Mouse (Mus musculus) heart, adult 11 months (tissue): ENCODE data around the gene Atrnl1.

Source experiments
- DNase-seq: peaks from one replicate; pipeline ENCODE4 v3.0.0; 2022

The Atrnl1 gene

DNA sequence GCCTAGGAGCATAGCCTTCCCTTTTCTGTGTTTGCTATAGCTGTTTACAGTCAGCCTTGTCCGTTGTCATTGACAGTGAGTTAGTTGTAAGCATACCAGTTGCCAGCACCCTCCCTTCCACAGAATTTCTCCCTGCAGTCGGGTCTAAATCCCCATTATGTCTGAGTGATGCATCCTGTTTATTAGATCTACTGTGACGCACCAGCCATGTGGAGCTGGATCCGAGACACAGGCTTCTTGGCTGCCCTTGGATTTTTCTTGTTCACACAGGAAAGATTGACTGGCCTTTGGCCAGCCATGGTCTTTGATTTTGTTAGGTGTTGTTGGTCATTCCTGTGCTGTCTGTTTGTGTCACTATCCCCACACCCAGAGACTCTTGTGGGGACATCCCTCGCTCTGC is 102.3 kb downstream of the Atrnl1 start:
- DNase-seq: peak; percentile 89

DNA sequence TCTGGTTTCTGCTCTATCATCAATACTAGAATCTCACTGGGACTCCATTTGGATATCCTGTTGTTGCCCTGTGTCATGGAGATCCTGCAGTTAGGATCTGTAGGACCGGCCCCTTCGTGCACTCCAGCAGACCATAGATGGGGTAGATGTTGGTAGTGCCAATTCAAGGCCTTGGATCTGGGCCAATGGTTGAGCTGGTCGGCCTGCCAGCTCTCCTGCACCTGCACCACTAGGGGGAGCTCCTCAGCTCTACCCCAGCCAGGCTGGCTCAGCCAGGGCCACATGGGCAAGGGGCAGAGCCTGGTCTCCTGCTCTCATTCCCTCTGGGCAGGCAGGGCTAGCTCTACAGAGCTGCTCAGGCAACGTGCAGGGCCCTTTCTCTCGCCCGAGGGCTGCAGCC is 114.1 kb downstream of the Atrnl1 start:
- DNase-seq: peak; percentile 88

DNA sequence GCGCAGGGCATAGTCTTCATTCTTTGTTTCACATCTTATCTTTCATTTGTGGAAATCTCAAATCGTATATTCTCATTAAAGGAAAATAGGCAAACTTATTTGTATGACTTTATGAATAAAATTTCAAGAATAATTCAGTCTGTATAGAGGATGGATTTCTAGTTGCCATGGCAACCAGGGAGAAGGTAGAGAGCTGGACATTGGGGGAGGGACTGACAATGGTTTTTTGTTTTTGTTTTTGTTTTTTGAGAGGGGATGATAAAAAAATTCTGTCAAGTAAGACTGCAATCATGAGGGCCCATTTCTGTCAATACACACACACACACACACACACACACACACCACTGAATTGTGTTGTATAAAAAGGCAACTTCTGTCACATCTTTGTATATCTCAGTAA is 114.5 kb downstream of the Atrnl1 start:
- DNase-seq: no peak

DNA sequence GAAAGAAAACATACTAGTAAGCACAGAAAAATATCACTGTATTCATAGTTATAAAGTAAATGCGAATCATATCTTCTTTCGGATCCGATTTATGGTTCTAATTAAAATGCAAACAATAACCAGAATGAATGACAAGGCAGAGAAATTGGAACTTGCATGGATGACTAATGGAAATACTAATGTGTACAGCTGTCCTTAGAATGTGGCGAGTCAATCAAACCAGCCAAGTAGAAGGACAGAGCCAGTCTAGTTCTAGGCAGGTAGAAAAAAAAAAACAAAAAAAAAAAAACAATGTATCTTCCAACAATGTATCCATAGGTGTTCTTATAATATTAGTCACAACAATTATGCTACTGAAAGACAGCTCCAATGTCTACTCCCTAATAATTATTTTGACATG is 116.2 kb downstream of the Atrnl1 start:
- no peak for DNase-seq

DNA sequence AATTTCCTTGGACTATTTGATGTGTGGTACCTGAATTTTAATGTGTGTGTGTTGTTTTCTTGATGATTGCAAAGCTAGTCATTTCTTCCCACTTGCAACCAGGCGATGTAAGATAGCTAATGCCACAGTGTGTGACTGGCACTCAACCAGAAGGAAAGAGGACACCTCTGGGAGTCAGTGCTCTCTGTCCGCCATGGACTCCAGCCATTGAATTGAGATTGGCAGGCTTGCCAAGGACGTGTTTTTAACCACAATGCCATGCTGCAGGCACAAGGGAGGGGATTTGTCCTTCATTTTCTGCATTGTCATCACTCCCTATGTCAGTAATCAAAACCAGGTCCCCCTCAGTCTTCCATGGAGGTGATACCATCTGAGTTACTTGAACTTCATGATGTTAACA is 126.6 kb downstream of the Atrnl1 start:
- DNase-seq: peak; percentile 92

DNA sequence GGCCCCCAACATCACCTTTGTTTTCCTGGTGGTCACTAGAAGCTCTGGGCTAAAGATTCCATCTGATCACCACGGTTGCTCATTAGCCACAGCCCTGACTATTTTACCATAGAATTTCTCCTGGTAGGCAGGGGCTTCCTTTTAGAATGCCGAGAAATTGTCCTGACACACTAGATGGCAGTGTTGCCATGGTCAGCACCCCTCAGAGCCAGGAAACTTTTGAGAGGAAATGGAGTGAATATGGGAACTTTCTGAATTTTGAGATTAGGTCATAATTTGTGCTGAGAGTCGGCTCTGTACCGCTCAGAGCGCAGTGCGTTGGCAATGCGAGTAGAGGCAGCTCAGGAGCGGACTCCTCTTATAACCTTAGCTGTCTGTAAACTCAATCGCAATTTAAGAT is 134.7 kb downstream of the Atrnl1 start:
- no peak for DNase-seq

DNA sequence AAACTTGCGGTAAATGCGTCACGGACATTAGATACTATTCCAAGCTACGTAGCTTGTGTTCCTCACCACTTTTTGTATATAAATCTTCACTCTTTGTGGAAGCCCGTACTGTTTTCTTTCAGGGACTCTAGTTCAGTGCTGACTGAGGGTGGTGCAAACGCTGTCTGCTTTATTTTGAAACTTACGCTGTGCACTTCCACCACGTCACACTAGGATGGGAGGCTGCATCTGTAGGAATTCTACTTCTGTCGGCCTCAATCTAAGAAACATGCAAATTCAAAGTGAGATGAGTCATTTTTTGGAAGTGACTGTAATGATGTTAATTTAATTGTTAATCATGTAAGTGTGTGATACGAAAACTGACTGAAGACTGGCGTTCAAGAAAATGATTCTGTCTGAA is 135.7 kb downstream of the Atrnl1 start:
- DNase-seq: no peak

DNA sequence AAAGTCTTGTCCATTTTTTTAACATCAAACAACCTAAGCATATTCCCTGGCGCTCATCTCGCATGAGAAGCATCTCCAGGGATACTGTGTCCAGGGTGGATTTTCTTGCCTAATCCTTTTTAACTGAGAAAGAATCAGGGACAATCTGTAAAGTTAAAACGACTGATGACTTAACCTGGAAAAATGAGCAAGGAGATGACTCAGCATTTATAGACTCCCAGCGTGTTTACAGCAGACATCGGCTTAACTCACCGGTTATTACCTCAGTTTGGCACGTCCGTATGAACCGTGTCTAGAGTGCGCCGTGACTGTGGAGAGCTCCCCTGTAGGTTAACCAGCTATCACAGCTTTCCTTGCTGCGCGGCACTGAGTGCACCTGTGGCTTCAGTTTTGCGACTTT is 141.4 kb downstream of the Atrnl1 start:
- no peak for DNase-seq

DNA sequence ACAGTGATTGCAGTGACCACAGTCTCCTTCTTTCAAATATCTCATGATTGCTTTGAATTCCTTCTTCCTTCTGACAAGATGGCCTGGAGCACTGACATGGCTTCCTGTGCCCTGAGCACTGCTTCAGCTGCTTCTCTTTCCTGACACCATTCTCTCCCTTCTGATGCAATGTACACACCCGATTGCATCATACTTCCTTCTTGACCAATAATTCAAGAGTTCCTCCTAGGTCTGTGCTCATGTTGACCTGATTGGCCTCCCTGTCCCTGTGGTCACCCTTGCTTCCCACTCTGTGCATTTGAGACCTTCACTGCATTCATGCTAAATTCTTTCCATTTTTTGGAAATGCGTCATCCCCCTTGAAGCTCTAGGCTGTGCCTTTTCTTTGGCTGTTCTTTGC is 151.7 kb downstream of the Atrnl1 start:
- no peak for DNase-seq

DNA sequence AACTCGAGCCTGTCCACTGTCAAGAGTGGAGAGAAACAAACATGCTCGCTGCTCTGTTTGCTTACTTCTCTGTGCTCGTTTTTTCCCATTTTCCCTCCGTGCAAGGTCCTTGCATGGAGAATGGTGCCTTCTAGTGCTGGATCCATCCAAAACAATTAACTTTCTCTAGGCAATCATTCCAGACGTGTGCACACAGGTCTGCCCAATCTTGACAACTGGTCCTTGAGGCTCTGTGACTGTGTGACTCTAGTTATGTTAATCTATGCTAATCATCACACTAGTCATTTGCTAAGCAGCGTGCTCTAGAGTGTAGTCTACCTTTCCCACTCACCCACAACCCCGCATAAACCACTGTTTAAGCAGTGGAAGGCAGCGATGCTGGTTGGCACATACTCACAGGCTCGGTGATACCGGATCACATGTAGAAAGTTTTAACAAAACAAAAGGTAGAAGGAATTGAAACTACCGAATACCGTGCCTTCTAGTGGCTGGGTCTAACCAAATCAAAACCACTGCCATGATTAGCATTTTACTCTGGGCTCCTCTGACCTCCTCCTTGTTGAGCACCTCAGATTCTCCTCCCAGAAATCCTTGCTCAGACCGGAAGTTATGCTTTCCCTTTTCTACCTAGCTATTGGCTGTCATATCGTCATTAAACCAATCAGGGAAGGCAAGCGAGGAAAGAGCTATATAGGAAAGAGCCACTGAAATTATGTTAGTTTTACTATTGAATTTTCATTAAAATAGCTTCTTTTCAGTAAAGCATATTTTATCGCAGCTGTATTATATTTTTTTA is 153.9 kb downstream of the Atrnl1 start:
- DNase-seq: no peak

DNA sequence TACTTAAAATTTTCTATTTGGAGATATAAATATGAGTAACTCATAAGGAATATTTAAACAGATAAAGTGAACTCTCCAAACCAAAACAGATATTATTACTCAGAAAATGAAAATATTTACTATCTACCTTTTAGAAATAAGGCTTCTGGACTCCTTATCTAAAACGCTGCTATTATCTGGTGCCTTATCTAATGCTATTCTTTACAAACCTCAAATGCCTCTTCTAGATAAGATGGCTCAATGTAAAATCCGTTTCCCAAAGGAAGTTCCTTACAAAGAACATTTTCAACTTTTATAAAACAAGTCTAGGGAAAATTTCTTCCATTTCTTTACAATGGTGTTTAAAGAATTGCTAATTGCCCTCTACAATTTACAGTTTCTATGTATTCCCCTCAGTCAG is 156.2 kb downstream of the Atrnl1 start:
- no peak for DNase-seq

DNA sequence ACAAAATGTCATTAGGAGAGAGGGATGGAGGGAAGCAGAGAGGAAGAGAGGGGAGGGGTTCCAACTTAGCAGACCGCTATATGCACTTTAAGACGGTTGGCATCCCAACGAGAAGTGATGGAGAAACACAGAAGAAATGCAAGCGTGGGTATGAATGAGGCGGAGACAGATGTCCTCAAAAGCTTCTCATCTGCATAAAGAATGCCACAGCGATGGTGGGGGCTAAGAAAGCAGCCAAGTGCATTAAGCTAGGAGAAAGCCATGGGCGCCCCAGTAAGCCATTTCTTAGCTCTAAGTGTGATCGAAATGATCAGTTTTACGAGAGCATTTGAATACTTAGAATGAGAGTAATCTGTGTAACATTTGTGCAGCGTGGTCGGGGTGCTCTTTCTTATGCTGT is 157.8 kb downstream of the Atrnl1 start:
- DNase-seq: no peak

DNA sequence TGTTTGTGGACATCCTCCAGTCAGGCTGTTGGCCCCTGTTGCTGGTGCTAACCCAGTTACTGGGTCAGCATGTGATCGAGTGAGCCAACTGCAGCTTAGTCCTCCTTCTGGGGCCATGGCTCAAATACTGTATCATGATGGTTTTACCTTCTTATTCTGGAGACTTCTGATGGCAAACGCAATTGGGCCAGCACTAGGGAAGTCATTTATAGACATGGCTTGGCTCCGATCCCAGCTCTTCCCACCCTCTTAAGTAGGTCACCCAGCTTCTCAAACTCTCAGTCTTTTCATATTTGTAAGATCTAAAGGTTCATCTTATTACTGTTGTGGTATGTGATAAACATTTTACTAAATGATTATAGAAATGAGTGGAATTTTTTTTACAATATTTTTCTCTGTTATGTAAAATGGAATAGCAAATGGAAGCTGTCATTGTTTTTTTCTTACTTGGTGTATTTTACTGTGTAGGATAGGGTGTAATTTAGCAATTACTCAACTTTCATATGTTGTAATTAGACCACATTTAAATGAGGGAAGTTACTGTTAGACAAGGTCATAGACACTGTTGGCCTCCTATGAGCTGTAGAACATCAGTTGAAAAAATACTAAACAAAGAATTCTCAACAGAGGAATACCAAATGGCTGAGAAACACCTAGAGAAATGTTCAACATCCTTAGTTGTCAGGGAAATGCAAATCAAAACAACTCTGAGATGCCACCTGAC is 171.7 kb downstream of the Atrnl1 start:
- DNase-seq: no peak

DNA sequence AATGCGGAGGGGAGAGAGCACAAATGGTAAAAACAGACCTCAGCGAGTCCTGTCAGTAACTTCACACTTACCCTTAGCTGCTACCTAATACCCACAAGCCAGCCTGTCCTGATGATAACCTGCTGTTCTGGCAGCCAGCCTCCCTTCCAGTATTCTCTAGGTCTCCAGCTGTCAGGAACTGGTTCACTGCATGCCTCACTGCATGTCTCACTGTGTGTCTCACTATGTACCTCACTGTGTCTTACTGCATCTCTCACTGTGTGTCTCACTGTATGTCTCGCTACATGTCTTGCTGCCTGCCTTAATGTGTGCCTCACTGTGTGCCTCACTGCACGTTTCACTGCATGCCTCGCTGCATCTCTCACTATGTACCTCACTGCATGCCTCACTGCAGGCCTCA is 175.9 kb downstream of the Atrnl1 start:
- DNase-seq: no peak

DNA sequence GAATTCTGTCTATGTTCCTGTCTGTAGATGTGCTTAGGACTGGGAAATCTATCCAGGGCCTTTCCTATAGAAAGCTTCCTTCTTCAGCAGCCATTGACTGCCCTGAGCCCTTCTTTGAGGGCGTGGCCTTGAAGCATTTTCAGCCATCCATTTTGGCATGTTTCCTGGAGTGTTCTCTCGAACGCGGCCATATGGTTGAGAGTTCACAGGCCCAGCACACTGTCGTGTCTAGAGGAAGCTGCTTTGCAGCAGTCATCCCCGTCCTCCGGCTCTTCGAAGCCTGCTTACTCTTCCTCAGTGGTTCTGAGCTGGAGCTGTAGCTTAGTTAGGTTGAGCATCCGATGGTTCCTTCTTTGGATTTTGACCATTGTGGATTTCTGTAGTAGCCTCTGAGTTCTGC is 191.4 kb downstream of the Atrnl1 start:
- no peak for DNase-seq

DNA sequence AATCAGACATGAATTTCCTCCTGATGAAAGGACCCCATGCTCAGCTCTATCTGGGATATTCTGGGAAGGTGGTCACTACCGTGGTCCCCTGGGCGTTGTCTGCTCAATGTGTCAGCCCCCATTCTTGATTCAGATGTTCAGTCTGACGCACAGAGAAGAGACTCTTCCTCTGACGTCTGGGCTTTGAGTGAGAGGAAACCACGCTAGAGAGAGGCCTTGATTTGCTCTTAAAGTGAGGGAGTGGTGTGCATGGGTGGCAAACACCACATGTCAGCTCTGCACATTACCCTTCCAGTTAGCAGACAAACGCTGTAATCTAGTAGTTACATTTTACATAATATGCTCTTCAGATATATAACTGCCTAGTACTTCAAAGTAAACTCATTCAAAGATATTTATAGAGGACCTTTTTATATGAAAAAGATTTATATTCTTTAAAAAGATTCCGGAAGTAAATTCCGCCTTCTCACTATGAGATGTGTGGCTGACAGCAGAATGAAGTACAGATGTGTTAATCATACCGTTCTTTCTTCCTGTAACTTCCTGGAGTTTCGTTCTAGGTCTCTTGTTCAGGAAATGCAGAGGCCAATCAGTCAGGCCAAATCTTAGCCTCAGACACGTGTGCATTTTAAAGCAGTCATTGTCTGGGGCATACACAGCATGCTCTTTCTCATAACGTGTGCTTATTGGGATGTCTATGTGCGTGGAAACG is 192.1 kb downstream of the Atrnl1 start:
- no peak for DNase-seq

DNA sequence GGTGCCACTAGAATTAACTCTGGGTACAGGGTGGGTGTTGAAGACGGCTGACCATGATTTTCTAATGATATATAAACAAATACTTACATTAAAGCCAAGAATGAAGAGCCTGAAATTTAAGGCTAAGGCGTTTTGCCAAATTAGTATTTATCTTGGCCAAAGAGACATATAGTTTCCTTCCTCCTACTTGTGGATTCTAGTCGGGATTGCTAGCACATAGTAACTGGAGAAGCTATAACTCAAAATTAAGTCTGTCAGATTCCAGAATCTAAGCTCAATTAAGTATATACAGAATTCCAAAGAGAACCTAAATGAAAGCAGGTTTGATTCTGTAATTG is 192.6 kb downstream of the Atrnl1 start:
- DNase-seq: no peak

DNA sequence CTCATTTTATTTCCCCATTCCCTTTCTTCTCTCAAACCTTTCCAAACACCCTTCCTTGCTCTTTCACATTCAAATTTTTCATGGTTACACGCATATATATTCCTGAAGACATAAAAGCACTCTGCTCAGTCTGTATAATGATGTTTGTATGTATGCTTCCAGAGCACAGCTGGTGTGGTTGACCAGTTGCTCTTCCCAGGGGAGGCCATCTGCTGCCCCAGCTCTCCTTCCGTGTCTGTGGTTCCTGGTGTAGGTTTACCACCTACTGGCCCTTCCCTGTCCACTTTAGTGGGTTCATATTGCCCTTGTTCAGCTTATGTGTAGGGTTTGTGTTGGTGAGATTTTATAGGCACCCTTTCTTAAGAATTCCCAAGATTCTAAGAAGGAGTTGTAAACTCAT is 197.5 kb downstream of the Atrnl1 start:
- no peak for DNase-seq

DNA sequence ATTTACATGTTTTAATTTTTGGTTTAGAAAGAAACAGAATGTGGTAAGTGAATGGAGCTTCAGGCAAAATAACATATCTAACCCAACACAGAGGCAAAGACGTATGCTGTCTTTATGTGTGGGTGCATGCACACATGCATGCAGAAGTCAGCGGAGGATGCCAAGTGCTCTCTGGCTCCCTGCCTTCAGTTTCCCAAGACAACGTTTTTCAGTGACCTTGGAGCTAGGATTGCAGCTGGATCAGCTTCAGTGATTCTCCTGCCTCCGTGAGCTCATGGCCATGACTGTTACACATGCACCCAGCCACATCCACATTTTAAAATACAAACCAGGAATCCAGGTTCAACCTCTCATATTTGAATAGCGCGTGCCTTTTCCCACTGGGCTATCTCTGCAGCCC is 203.5 kb downstream of the Atrnl1 start:
- no peak for DNase-seq

DNA sequence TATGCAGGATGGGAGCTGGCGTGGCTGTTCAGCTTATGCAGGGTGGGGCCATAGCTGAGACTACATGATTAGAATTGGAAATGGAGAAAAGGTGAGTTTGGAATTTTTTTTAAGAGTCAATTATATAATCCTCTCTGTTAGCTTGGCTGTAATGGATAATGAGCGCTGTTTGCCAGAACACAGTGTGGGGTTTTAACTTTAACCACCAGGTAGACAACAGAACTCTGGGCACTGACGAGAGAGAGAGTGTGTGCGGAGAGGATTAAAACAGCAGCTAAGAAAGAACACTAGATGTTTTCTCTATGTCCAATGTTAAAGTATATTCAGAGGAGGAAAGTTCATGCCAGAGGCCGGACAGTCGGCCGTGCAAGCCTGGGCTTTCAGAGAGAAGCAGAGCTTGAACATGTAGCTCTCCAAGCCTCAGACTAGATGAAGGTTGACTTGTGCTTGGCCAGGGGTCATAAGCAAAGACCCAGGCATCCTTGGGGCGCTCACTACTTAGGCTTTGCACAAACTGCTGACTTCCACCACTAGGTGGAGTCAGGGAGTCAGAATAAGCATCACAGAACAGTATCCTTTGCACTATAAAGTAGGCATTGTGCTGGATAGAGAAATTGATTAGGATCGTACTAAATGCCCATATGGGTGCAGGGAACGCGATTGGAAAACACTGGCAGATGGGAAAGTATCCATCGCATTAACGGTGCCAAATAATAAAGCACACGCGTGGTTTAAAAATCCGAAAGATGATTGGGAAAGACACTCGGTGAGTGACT is 205.6 kb downstream of the Atrnl1 start:
- no peak for DNase-seq

DNA sequence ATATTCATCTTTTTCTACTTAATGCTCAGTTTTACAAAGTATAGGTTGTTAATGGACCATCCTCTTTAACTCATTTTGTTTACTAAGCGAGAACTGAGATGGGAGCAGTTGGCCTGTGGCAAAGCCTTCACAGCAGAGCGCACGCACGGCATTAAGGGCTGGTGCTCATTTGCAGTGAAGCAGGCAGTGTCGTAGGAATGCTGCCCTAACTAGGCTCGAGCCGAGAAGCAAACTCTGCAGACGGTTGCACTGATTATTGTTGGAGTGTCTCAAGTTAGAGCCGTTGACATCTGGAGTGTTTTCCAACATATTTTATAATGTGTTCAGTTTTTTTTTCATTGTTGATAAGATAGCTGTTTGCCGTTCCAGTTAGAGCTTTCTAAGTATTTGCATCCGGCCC is 206.9 kb downstream of the Atrnl1 start:
- no peak for DNase-seq

DNA sequence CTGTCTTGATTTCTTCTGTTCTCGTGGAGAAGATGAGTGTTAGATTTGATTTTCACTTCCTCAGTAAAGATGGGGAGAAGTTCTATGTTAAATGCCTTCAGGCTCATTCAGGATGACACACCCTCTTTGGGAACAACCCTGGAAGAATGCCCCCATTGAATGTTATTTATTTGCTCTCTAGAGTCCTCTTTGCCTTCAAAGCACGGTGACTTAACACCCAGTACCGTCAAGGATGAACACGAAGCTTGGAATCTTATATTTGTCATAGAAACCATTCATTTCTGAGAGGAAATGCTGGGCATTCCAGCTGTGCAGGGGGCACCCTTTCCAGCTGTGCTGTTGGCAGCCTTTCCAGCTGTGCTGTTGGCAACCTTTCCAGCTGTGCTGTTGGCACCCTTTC is 212.6 kb downstream of the Atrnl1 start:
- DNase-seq: no peak
